Mouse (Mus musculus) brown adipose tissue, adult 24 weeks (tissue): ENCODE measurements around the gene Gm7168. TPM values are rescaled to one million over a fixed set of nuclear protein-coding genes. Genes with fewer than 3 reads are reported as not detected.
"Not testable (repeated sequence)": the region's sequence is repeated elsewhere in the genome, so short reads cannot be mapped to it uniquely, and the experiment has no call there.

Experiments
- H3K27ac ChIP-seq: fragments of 200-500 bp; replicated peaks from 2 replicates; pipeline ENCODE4 v1.5.1; 2012; ENCODE audit warnings: low read depth, mild to moderate bottlenecking, low read length
- H3K4me1 ChIP-seq: fragments of 200-500 bp; 2 replicates; pipeline ENCODE4 v1.6.1; 2012; ENCODE audit warnings: low read length, mixed read lengths; ENCODE audit not compliant: control insufficient read depth, insufficient read depth, insufficient read length
- H3K4me3 ChIP-seq: fragments of 200-500 bp; 2 replicates; pipeline ENCODE4 v1.5.1; 2012; ENCODE audit warnings: low read depth, mild to moderate bottlenecking, low read length, moderate library complexity; ENCODE audit not compliant: insufficient read depth
- polyA plus RNA-seq: library from polyadenylated mRNA; stranded (reverse); fragments of >200 nt; gene quantifications from 2 replicates; pipeline ENCODE4 v1.2.4, GENCODE M21; 2012; ENCODE audit not compliant: missing spikeins, insufficient read depth, insufficient read length

Gene Gm7168
- polyA plus RNA-seq, 1 experiment, result not detected

DNA sequence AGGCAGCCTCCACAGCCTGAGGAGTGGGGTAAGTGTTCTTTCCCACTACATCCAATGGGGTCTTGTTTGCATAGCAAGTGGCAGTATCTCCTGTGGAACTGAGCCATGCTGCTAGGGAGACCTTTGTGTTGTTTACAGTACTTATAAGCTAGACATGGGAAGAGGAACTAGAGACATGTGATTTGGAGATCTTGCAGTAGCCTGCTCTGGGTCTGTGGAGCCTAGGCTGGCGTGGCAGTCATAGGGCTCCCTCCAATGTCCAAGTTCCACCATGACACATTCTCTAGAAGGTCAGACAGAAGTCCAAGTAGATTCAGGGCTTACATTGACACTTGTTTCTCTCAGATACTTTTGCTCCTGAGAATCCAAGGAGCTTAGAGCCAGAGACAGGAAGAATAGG is 7.7 kb upstream of the Gm7168 start:
- no peak overlapping the region for H3K4me3 ChIP-seq
- peaks cover 24% of the 10 kb centered on the region for H3K4me1 ChIP-seq
- peak overlapping the region; percentile 90 for H3K27ac ChIP-seq

DNA sequence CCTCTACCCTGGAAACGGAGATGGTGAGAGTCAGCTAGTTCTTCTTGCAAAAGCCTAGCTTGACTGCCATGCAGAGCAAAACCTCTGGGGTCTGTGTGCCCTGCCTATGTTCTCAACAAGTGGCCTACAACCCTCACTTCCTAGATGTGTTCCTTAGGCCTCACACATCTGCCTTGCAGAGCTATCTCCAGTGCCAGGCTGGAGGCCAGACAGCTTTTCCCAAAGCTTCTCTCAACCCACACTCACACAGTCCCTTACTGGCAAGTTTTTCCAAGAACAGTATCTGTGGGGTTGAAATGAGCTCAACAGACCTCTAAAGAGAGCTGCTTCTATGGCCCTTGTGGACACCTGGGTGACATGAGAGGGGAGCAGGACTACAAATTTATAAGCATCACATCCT is 3.4 kb downstream of the Gm7168 start:
- H3K4me1 ChIP-seq, H3K4me3 ChIP-seq, H3K27ac ChIP-seq: not testable (repeated sequence)

DNA sequence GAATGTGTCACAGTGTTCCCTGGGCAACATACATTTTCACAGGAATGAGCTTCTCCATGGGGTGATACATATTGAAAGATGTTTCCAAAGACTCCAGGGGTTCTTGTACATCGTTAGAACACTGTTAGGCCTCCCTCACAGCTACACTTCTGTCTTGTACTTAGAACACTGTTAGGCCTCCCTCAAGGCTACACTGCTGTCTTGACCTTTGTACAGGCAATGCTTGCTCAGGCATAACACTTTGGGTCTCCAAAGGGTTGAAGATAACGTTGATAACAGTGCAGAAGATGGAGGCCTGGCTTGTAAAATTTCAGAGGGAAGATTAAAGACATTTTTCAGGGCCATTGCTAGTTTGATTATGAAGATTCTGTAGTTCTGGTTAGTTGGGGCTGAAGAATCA is 10.0 kb downstream of the Gm7168 start:
- not testable (repeated sequence) for H3K27ac ChIP-seq, H3K4me1 ChIP-seq, H3K4me3 ChIP-seq

DNA sequence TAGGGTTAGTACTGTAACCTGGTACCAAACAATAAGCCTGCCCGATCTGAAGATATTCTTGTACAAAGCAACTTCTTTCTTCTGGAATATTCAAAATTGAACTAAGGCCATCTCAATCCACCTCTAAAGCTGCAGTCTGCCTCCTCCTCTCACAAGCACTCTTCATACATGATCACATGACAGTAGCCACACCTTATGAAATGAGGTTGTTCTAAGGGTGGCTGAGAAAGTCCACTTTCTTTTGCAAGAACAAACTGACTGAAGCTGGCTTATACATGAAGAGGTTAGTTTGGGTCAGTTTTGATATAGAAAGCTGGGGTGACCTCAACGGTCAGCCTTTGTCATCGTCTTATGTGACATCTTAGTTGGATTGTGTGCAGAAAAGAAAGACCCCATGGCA is 14.1 kb downstream of the Gm7168 start:
- H3K27ac ChIP-seq, H3K4me1 ChIP-seq, H3K4me3 ChIP-seq: not testable (repeated sequence)

DNA sequence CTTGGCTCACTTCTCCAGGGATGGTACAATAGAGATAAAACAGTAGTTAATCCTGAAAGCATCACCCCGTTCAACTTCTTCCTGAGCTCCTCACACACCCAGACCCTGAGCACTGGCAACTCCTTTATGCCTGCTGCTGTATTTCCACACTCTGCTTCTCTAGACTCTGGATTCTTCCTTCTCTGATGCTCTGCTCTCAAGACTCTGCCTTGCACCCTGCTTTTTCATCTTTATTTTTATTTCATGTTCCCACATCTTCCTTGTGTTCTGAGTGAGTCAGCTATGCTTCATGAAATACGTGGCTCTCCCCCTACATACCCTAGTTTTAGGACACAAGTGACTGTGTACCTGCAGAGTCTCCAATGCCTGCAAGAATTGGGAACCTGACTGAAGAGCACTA is 16.9 kb downstream of the Gm7168 start:
- H3K27ac ChIP-seq, H3K4me3 ChIP-seq, H3K4me1 ChIP-seq: not testable (repeated sequence)

DNA sequence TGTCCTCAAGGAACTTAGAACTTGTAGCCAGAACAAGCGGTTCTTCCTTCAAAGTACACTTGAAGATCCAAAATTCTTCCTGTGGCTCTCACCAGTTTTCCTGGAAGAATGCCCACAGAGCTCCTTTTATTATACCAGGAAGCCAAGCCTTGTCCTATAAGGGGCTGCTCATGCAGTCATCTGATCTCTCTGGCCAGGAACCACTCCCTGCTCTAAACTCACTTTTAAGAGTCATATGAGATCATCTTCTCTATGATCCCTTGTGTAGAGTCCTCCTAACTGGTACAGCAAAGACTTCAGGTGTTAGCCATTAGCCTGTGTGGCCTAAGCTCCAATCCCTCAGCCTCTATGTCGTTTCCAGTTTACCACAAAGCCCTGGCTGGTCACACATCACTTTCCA is 21.7 kb downstream of the Gm7168 start:
- H3K4me1 ChIP-seq, H3K27ac ChIP-seq, H3K4me3 ChIP-seq: not testable (repeated sequence)

DNA sequence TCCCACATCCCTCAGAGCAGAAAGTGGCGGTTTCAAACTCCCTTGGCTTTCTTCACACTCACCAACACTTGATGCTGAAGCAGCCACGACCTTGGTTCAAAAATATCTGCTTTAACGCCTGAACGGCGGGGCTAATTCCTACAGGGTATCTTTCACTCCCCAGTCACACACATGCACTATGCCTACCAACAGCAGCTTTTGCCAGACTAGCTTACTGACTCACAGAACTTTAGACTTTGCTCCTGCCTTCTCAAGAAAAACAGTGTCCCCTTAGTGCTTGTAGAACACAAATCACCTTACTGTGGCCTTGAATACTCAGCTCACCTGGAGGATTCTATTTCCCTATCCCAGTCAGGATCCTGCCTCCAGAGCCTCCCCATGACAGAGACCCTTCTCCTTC is 22.6 kb downstream of the Gm7168 start:
- not testable (repeated sequence) for H3K27ac ChIP-seq, H3K4me1 ChIP-seq

DNA sequence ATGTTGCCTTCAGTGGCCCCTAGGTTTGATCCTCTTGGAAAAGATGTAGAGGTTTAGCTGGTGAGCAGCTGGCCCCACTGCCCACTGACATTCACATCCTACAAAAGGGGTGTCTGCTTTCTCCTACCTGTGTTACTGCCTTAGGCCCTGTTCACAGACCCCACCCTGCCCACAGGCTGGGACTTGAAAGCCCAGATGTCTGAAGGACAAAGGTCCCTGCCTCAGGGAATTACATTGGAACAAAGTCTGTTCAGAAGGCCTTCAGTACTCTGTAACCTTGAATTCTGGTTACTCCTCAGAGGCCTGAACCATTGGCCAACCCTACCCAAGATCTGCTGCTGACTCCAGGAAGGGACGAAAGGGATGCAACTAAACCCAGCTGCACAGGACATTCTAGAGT is 39.5 kb downstream of the Gm7168 start:
- H3K4me3 ChIP-seq, result no peak overlapping the region
- no peak overlapping the region for H3K27ac ChIP-seq

More for the DNA sequence above, 22.6 kb downstream of the Gm7168 start:
- not testable (repeated sequence) for H3K4me3 ChIP-seq

DNA sequence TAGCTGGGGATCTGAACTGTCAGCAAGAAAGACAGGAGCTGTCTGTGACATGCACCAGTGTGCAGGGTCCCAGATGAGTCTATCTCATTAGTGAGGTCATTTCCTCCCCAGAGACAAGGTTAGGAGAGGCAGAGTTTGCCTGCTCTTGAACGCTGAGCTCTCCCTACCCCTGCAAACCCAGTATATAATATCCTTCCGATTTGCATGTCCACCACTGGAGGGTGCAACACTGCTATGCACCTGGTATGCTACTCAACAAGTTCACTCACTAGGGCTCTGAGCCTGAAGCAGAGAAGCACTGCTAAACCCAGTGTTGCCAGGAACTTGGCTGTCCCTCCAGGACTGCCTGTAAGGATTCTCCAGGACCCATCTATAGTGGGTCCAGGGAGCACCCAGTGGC is 45.3 kb downstream of the Gm7168 start:
- H3K4me3 ChIP-seq, H3K4me1 ChIP-seq, H3K27ac ChIP-seq: not testable (repeated sequence)

More for the DNA sequence above, 39.5 kb downstream of the Gm7168 start:
- no peaks in the 10 kb centered on the region for H3K4me1 ChIP-seq

Other genes with a start within 250 kb of the Gm7168 start
- 28.9 and 74.8 TPM in 2 replicates for gene Afdn, start 187.8 kb upstream of the Gm7168 start, polyA plus RNA-seq
- not detected in 2 replicates for gene Tcte2, start 186.5 kb upstream of the Gm7168 start, polyA plus RNA-seq
- not detected in 2 replicates for gene Gm7356, start 55.3 kb downstream of the Gm7168 start, polyA plus RNA-seq
- gene Gm7358, start 111.2 kb downstream of the Gm7168 start, polyA plus RNA-seq, result not detected in 2 replicates